Mouse (Mus musculus) heart, adult 2 months (tissue): ENCODE data around the gene Mrps34. TPM values are rescaled to one million over a fixed set of nuclear protein-coding genes. Genes with fewer than 3 reads are reported as not detected.

ENCODE experiments used
- DNase-seq, 2 experiments: peaks; one replicate each; pipeline ENCODE4 v3.0.0; 2021
- H3K27ac ChIP-seq: fragments of 200-600 bp; 2 replicates; pipeline ENCODE4 v1.8.1; 2022
- H3K27me3 ChIP-seq: fragments of 200-500 bp; 2 replicates; pipeline ENCODE4 v1.6.1; 2012; ENCODE audit warnings: mild to moderate bottlenecking, low read length, inconsistent platforms, mixed read lengths; ENCODE audit not compliant: control insufficient read depth, insufficient read depth
- H3K36me3 ChIP-seq: fragments of 200-500 bp; 2 replicates; pipeline ENCODE4 v1.6.1; 2012; ENCODE audit warnings: low read length, inconsistent platforms; ENCODE audit not compliant: control insufficient read depth, insufficient read depth
- H3K4me1 ChIP-seq: fragments of 200-500 bp; 2 replicates; pipeline ENCODE4 v1.6.1; 2011; ENCODE audit warnings: low read length; ENCODE audit not compliant: control insufficient read depth, insufficient read depth
- H3K4me3 ChIP-seq: fragments of 200-600 bp; 2 replicates; pipeline ENCODE4 v1.8.1; 2022
- H3K79me2 ChIP-seq: fragments of 200-500 bp; replicated peaks from 2 replicates; pipeline ENCODE4 v1.6.1; 2012; ENCODE audit warnings: mild to moderate bottlenecking, inconsistent platforms, low read length, moderate library complexity, mixed read lengths; ENCODE audit not compliant: control insufficient read depth, insufficient read depth
- H3K9ac ChIP-seq: fragments of 200-500 bp; 2 replicates; pipeline ENCODE4 v1.6.1; 2012; ENCODE audit warnings: low read depth, mild to moderate bottlenecking, control low read depth, inconsistent platforms, low read length, mixed read lengths
- CTCF ChIP-seq: fragments of 200-600 bp; IDR thresholded peaks from 2 replicates; pipeline ENCODE4 v1.8.1; 2022; ENCODE audit warnings: antibody characterized with exemption, mild to moderate bottlenecking, moderate library complexity
- EP300 ChIP-seq: fragments of 200-500 bp; IDR thresholded peaks from 2 replicates; pipeline ENCODE4 v1.6.1; 2011; ENCODE audit warnings: low read depth, low read length, control low read depth; ENCODE audit not compliant: insufficient read depth
- POLR2A ChIP-seq: fragments of 200-500 bp; IDR thresholded peaks from 2 replicates; pipeline ENCODE4 v1.6.1; 2011; ENCODE audit warnings: mild to moderate bottlenecking, low read depth, low read length, control low read depth; ENCODE audit not compliant: insufficient read depth
- WGBS: fragments of 180-500 bp; shearing (Covaris S2); methylation state at CpG from one replicate; pipeline ENCODE4 v1.1.7; 2018; 5-methylcytosine and 5-hydroxymethylcytosine counted together
- intact Hi-C: fragments of 180-260 bp; cut with DNase I; formaldehyde crosslinking; loops from one replicate; pipeline ENCODE4 v1.15.1; 2025
- polyA plus RNA-seq: library from polyadenylated mRNA; depleted of rRNA; stranded (reverse); fragments of >200 nt; gene quantifications from 2 replicates; pipeline ENCODE4 v1.2.3, GENCODE M21; 2012
- total RNA-seq, 2 experiments: library from RNA; stranded (reverse); gene quantifications; 2 replicates each; pipeline ENCODE4 v1.2.3; 2021

Gene Mrps34
- total and polyA plus RNA-seq, 3 experiments: 95.6 to 133 (median 102) TPM

GRCm38 (mm10) chr17:24860076-24860475 is 34.8 kb upstream of the Mrps34 start:
- no peak overlapping the region for H3K9ac ChIP-seq
- WGBS: 88% methylated on average over 8 of the region's 8 CpGs
- TF ChIP-seq EP300: no peak
- no peak for TF ChIP-seq CTCF
- no peak for TF ChIP-seq POLR2A
- no peak overlapping the region for H3K4me3 ChIP-seq
- no peaks in the 10 kb centered on the region for H3K79me2 ChIP-seq
- no peak overlapping the region for H3K27ac ChIP-seq
- H3K4me1 ChIP-seq: no peaks in the 10 kb centered on the region; the same call in 1 of the 2 replicates
- no peak for DNase-seq
- intact Hi-C loops: no loop called here
- H3K27me3 ChIP-seq: no peaks in the 10 kb centered on the region
- no peaks in the 10 kb centered on the region for H3K36me3 ChIP-seq

- 90% methylated on average over 3 of the region's 3 CpGs for WGBS
- no peak for DNase-seq
- Histone ChIP-seq H3K27ac (no peak overlapping the region), H3K36me3 (no peaks in the 10 kb centered on the region), H3K4me3 (no peak overlapping the region), H3K4me1 (no peaks in the 10 kb centered on the region; the same call in 1 of the 2 replicates), H3K27me3 (no peaks in the 10 kb centered on the region), H3K9ac (no peak overlapping the region), H3K79me2 (no peaks in the 10 kb centered on the region)
- no peak for TF ChIP-seq POLR2A
- no peak for TF ChIP-seq EP300
- no peak for TF ChIP-seq CTCF
- intact Hi-C loops: no loop called here
Observed at GRCm38 (mm10) chr17:24861785-24862184, 33.1 kb upstream of the Mrps34 start.

- intact Hi-C loops: no loop called here
- H3K4me3 ChIP-seq: no peak within 1 kb of the TSS
- H3K27ac ChIP-seq: no peak within 1 kb of the TSS
- no peak for DNase-seq
- no peak for TF ChIP-seq CTCF
- H3K79me2 ChIP-seq: no peaks in the 10 kb centered on the region
- H3K36me3 ChIP-seq: no peaks in the 10 kb centered on the region
- no peak within 1 kb of the TSS for H3K9ac ChIP-seq
- H3K4me1 ChIP-seq: no peaks in the 10 kb centered on the region
- no peaks in the 10 kb centered on the region for H3K27me3 ChIP-seq
- WGBS: 89% methylated on average over 8 of the region's 8 CpGs
Observed at GRCm38 (mm10) chr17:24865776-24866175, 29.1 kb upstream of the Mrps34 start, which contains the start of gene Igfals. TSS of gene Igfals (plus strand) at chr17:24865997.

- TF ChIP-seq EP300: no peak
- TF ChIP-seq CTCF: no peak
- no peak for TF ChIP-seq POLR2A
- no peaks in the 10 kb centered on the region for H3K36me3 ChIP-seq
- no peaks in the 10 kb centered on the region for H3K4me1 ChIP-seq
- H3K9ac ChIP-seq: no peak overlapping the region
- intact Hi-C loops: no loop called here
- no peak overlapping the region for H3K27ac ChIP-seq
- H3K79me2 ChIP-seq: no peaks in the 10 kb centered on the region
- H3K4me3 ChIP-seq: no peak overlapping the region
- 90% methylated on average over 10 of the region's 10 CpGs for WGBS
- no peak for DNase-seq
- no peaks in the 10 kb centered on the region for H3K27me3 ChIP-seq
Observed at GRCm38 (mm10) chr17:24867914-24868313, 27.0 kb upstream of the Mrps34 start.

- H3K4me3 ChIP-seq: no peak overlapping the region
- no peak overlapping the region for H3K27ac ChIP-seq
- intact Hi-C loops: no loop called here
- H3K79me2 ChIP-seq: no peaks in the 10 kb centered on the region
- H3K27me3 ChIP-seq: no peaks in the 10 kb centered on the region
- 53% methylated on average over 4 of the region's 4 CpGs for WGBS
- no peaks in the 10 kb centered on the region for H3K36me3 ChIP-seq
- DNase-seq: no peak
- no peaks in the 10 kb centered on the region; the same call in 1 of the 2 replicates for H3K4me1 ChIP-seq
- no peak overlapping the region for H3K9ac ChIP-seq
- TF ChIP-seq CTCF (no peak), POLR2A (no peak), EP300 (no peak)
Observed at GRCm38 (mm10) chr17:24873695-24874404, 21.1 kb upstream of the Mrps34 start.

GRCm38 (mm10) chr17:24874405-24874745 is 20.5 kb upstream of the Mrps34 start:
- no peak overlapping the region for H3K4me3 ChIP-seq
- TF ChIP-seq POLR2A (no peak), CTCF (no peak), EP300 (no peak)
- no peaks in the 10 kb centered on the region; the same call in 1 of the 2 replicates for H3K4me1 ChIP-seq
- intact Hi-C loops: no loop called here
- no peaks in the 10 kb centered on the region for H3K27me3 ChIP-seq
- no peak overlapping the region for H3K9ac ChIP-seq
- no peaks in the 10 kb centered on the region for H3K79me2 ChIP-seq
- no peak overlapping the region for H3K27ac ChIP-seq
- no peak for DNase-seq
- 42% methylated on average over 1 of the region's 1 CpGs for WGBS
- no peaks in the 10 kb centered on the region for H3K36me3 ChIP-seq
